Mouse (Mus musculus) cerebellum, adult 2 months (tissue): ENCODE results near the gene Ctdspl.

Experiments
- CTCF ChIP-seq: fragments of 200-500 bp; IDR thresholded peaks from 2 replicates; pipeline ENCODE4 v1.5.1; 2011; ENCODE audit warnings: low read depth, mild to moderate bottlenecking, control low read depth, low read length, moderate library complexity, borderline replicate concordance; ENCODE audit not compliant: insufficient read depth
- POLR2A ChIP-seq: fragments of 200-500 bp; IDR thresholded peaks from 2 replicates; pipeline ENCODE4 v1.6.1; 2011; ENCODE audit warnings: low read length, control low read depth, borderline replicate concordance; ENCODE audit not compliant: insufficient read depth

DNA sequence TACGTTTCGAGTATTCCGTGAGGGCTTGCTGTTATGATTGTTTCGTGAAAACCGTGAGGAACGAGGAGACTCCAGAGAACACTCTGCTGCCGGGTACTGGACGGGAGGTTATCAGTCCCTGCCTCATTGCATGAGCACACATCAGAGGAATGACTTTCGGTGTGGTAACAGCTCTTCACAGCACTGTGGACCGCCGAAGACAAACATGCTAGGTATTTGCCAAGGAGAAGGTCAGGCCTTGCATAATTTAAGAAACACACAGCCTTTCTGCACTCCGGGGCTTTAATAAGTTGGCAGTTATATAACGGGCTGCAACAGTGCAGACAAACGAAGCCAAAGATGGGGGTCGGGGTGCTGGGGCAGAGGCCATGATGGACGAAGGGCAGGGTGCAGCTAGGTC, 25.9 kb downstream of the Ctdspl start:
- TF ChIP-seq CTCF (no peak), POLR2A (no peak)
